Mouse (Mus musculus) hematopoietic stem cell, adult 5-6 weeks (primary cell): ENCODE measurements around the gene Pigw. TPM values are rescaled to one million over a fixed set of nuclear protein-coding genes. Genes with fewer than 3 reads are reported as not detected.

ENCODE experiments used
- ATAC-seq, 2 experiments: fragments of 125-278 bp in 1 of 2; replicated peaks in 1 of 2; 2 replicates each; pipeline ENCODE4 v1.8.0; 2016 to 2017; ENCODE audit warnings: inconsistent platforms in 2 of 2, mild to moderate bottlenecking in 2 of 2, moderate number of reproducible peaks in 2 of 2, low read depth in 1 of 2, moderate TSS enrichment in 1 of 2; ENCODE audit not compliant: low FRiP score in 2 of 2, poor library complexity in 2 of 2, severe bottlenecking in 2 of 2, insufficient read depth in 1 of 2, low TSS enrichment in 1 of 2
- total RNA-seq: library from RNA; stranded (forward); fragments of 172-1452, 232-1000 nt; gene quantifications from 2 replicates; pipeline ENCODE4 v1.2.3, GENCODE M21; 2017

Gene Pigw
- 6.3 and 6.5 TPM in 2 replicates for total RNA-seq

GRCm38 (mm10) chr11:84879772-84880464, at the start of gene Pigw, which contains the start of gene Myo19:
Gene Pigw (minus strand): TSS chr11:84880285.
Gene Myo19 (plus strand): TSS chr11:84880148.
- peak; percentile 75 to 87 for ATAC-seq

GRCm38 (mm10) chr11:84920981-84921380, 40.9 kb upstream of the Pigw start:
- ATAC-seq, result no peak

- no peak for ATAC-seq
These were observed 39.9 kb upstream of the Pigw start for GRCm38 (mm10) chr11:84919951-84920350.

GRCm38 (mm10) chr11:84919276-84919675, 39.2 kb upstream of the Pigw start:
- peak; percentile 19 to 37; a peak in 1 of 4 replicates for ATAC-seq

GRCm38 (mm10) chr11:84918425-84918824, 38.3 kb upstream of the Pigw start:
- ATAC-seq, result peak; percentile 60 to 61; a peak in 2 of 4 replicates

GRCm38 (mm10) chr11:84916703-84917300, 36.7 kb upstream of the Pigw start:
- no peak for ATAC-seq

GRCm38 (mm10) chr11:84916053-84916702, 36.1 kb upstream of the Pigw start, which contains the start of gene Znhit3:
Gene Znhit3 (minus strand): TSS chr11:84916366.
- ATAC-seq, result peak; percentile 93 to 96

- no peak for ATAC-seq
These were observed 34.6 kb upstream of the Pigw start for GRCm38 (mm10) chr11:84914673-84915072.

- no peak for ATAC-seq
These were observed 30.3 kb upstream of the Pigw start for GRCm38 (mm10) chr11:84910411-84910810.

- no peak for ATAC-seq
These were observed 28.4 kb upstream of the Pigw start for GRCm38 (mm10) chr11:84908480-84908879.

- ATAC-seq, result no peak
These were observed 27.0 kb upstream of the Pigw start for GRCm38 (mm10) chr11:84907081-84907480.

- no peak for ATAC-seq
These were observed 24.6 kb upstream of the Pigw start for GRCm38 (mm10) chr11:84904597-84905144.

- no peak for ATAC-seq
These were observed 13.0 kb upstream of the Pigw start for GRCm38 (mm10) chr11:84893113-84893512.

- ATAC-seq, result no peak
These were observed 11.6 kb upstream of the Pigw start for GRCm38 (mm10) chr11:84891705-84892104.

- no peak for ATAC-seq
These were observed 9.4 kb upstream of the Pigw start for GRCm38 (mm10) chr11:84889492-84889891.

- ATAC-seq, result no peak
These were observed 7.9 kb upstream of the Pigw start for GRCm38 (mm10) chr11:84888025-84888424.

GRCm38 (mm10) chr11:84886767-84887511, 6.9 kb upstream of the Pigw start:
- ATAC-seq, result no peak
